Mouse (Mus musculus): ENCODE measurements around the gene Myo1d. TPM values are rescaled to one million over a fixed set of nuclear protein-coding genes. Genes with fewer than 3 reads are reported as not detected.

Gene Myo1d
- total and polyA plus RNA-seq, 3 experiments: 15.9 to 81.1 (median 41.7) TPM

DNA sequence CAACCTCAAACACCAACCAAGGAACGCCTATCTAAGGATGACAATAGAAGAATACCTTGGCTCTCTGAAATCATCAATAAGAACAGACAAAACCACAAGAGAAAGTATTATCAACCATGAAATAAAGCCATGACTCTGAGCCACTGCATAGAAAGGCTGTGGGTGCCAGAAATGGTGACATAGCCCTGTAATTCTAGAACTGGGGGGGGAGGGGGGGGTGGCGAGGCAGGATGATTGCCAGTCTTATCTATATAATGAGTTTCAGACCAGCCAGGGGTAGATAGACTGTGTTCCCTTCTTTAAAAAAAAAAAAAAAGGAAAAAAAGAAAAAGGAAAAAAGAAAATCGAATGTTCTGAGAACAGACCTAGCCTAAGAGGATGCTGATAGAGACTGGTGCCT lies 81.1 kb downstream of the Myo1d start (continued):
- TF ChIP-seq UBTF (IDR thresholded peaks at IDR 0.05; ENCODE audit: borderline replicate concordance, insufficient read depth, low read depth, low read length): no peak
- no peak for TF ChIP-seq JUND (IDR thresholded peaks at IDR 0.05; ENCODE audit: low read depth, low read length)

DNA sequence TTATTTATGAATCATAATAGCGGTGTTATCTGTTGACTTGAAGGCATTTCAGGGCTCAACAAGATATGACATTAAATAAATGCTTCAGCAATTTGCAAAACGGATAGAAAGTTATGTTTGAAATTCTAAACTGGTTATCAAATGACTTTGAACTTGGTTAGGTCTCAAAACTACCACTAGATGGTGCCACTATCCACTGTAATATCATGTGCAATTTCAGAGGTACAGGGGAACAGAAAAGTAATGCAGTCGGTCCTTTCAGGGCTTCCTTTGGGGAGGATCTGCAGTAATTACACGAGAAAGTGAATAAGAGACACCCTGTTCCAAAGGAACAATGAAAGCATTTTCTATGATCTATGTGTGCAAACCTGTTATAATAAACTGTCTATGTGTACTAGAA lies 83.5 kb downstream of the Myo1d start:
- Histone ChIP-seq H3K79me2 (ENCODE audit: control insufficient read depth, insufficient read depth, low read length, poor library complexity) (no peaks in the 10 kb centered on the region), H3K9me3 (replicated peaks; ENCODE audit: insufficient read depth, low read length) (no peaks in the 10 kb centered on the region), H3K4me3 (ENCODE audit: control insufficient read depth in 1 of 2, insufficient read depth in 1 of 2, low read depth in 2 of 2, low read length in 2 of 2) (no peak overlapping the region), H3K9ac (ENCODE audit: control insufficient read depth, low read depth, low read length, poor library complexity, severe bottlenecking) (no peak overlapping the region), H3K4me1 (ENCODE audit: control insufficient read depth in 1 of 2, insufficient read depth in 2 of 2, low read length in 2 of 2) (peaks cover 30 to 35% of the 10 kb centered on the region in 2 experiments), H3K36me3 (ENCODE audit: control insufficient read depth in 1 of 2, insufficient read depth in 2 of 2, low read length in 2 of 2) (peaks cover 2 to 45% of the 10 kb centered on the region in 2 experiments; a peak in 3 of 4 replicates), H3K27me3 (ENCODE audit: control insufficient read depth in 1 of 2, insufficient read depth in 2 of 2, low read length in 2 of 2) (no peaks in the 10 kb centered on the region), H3K27ac (ENCODE audit: control insufficient read depth, low read depth, low read length) (no peak overlapping the region)
- DNase-seq (ENCODE audit: low read depth, low spot score): peak; percentile 92
- TF ChIP-seq GABPA (IDR thresholded peaks at IDR 0.05; ENCODE audit: low read depth, low read length) (no peak), MXI1 (IDR thresholded peaks at IDR 0.05; ENCODE audit: low read depth, low read length) (peak; percentile 51; the same call in 1 of the 2 replicates), SMC3 (IDR thresholded peaks at IDR 0.05; ENCODE audit: low read depth, low read length) (peak; percentile 99), CHD1 (IDR thresholded peaks at IDR 0.05; ENCODE audit: low read depth, low read length) (no peak), POLR2A (IDR thresholded peaks at IDR 0.05; ENCODE audit: control insufficient read depth in 1 of 2, insufficient read depth in 1 of 2, low read depth in 1 of 2, low read length in 2 of 2, poor library complexity in 1 of 2) (no peak), SIN3A (IDR thresholded peaks at IDR 0.05; ENCODE audit: low read length) (peak; percentile 61), ZC3H11A (IDR thresholded peaks at IDR 0.05; ENCODE audit: low read depth, low read length) (peak; percentile 99), RAD21 (IDR thresholded peaks at IDR 0.05; ENCODE audit: low read depth, low read length) (peak; percentile 100), JUND (IDR thresholded peaks at IDR 0.05; ENCODE audit: low read depth, low read length) (peak; percentile 81; the same call in 1 of the 2 replicates), ZKSCAN1 (IDR thresholded peaks at IDR 0.05; ENCODE audit: low read depth, low read length) (no peak), KAT2A (conservative IDR thresholded peaks at IDR 0.05; ENCODE audit: low read depth, low read length) (no peak), MYC (IDR thresholded peaks at IDR 0.05; ENCODE audit: low read depth, low read length) (peak; percentile 77; the same call in 1 of the 2 replicates), NRF1 (IDR thresholded peaks at IDR 0.05; ENCODE audit: insufficient read depth, low read depth, low read length, poor library complexity, severe bottlenecking) (no peak), CTCF (IDR thresholded peaks at IDR 0.05 in 2 of 3, conservative IDR thresholded peaks at IDR 0.05 in 1 of 3; ENCODE audit: control insufficient read depth in 1 of 3, insufficient read depth in 1 of 3, low read depth in 2 of 3, low read length in 3 of 3, poor library complexity in 1 of 3, severe bottlenecking in 1 of 3) (peak; percentile 42 to 100 (median 66)), USF2 (IDR thresholded peaks at IDR 0.05; ENCODE audit: borderline replicate concordance in 1 of 2, insufficient read depth in 1 of 2, low read depth in 1 of 2, low read length in 2 of 2) (no peak), TCF12 (IDR thresholded peaks at IDR 0.05; ENCODE audit: low read depth, low read length) (no peak), EP300 (IDR thresholded peaks at IDR 0.05; ENCODE audit: low read depth in 1 of 2, low read length in 2 of 2) (peak in 1 of 2 experiments; percentile 23; a peak in 1 of 4 replicates), POLR2AphosphoS2 (IDR thresholded peaks at IDR 0.05; ENCODE audit: low read length) (no peak), RCOR1 (IDR thresholded peaks at IDR 0.05; ENCODE audit: low read depth, low read length) (no peak), TAL1 (IDR thresholded peaks at IDR 0.05; ENCODE audit: low read length) (no peak), ZNF384 (IDR thresholded peaks at IDR 0.05; ENCODE audit: low read depth, low read length) (no peak), GATA1 (IDR thresholded peaks at IDR 0.05; ENCODE audit: low read depth, low read length) (0 out of 2 replicates have a peak, but pooled peaks have one; percentile 16), UBTF (IDR thresholded peaks at IDR 0.05; ENCODE audit: borderline replicate concordance, insufficient read depth, low read depth, low read length) (no peak), NELFE (IDR thresholded peaks at IDR 0.05; ENCODE audit: low read depth, low read length) (no peak), ETS1 (IDR thresholded peaks at IDR 0.05; ENCODE audit: low read depth, low read length) (0 out of 2 replicates have a peak, but pooled peaks have one; percentile 7), ZMIZ1 (IDR thresholded peaks at IDR 0.05; ENCODE audit: low read depth, low read length) (no peak; the same call in 1 of the 2 replicates)

All from MEL (cell line).